Mouse (Mus musculus) liver (tissue): ENCODE results near the gene Nr1h3.

Experiments used
- DNase-seq: peaks from one replicate; pipeline ENCODE4 v3.0.0-alpha.2; 2020; ENCODE audit warnings: mixed read lengths

The Nr1h3 gene

GRCm38 (mm10) chr2:91137481-91137880, 65.2 kb downstream of the Nr1h3 start:
- no peak for DNase-seq

DNA sequence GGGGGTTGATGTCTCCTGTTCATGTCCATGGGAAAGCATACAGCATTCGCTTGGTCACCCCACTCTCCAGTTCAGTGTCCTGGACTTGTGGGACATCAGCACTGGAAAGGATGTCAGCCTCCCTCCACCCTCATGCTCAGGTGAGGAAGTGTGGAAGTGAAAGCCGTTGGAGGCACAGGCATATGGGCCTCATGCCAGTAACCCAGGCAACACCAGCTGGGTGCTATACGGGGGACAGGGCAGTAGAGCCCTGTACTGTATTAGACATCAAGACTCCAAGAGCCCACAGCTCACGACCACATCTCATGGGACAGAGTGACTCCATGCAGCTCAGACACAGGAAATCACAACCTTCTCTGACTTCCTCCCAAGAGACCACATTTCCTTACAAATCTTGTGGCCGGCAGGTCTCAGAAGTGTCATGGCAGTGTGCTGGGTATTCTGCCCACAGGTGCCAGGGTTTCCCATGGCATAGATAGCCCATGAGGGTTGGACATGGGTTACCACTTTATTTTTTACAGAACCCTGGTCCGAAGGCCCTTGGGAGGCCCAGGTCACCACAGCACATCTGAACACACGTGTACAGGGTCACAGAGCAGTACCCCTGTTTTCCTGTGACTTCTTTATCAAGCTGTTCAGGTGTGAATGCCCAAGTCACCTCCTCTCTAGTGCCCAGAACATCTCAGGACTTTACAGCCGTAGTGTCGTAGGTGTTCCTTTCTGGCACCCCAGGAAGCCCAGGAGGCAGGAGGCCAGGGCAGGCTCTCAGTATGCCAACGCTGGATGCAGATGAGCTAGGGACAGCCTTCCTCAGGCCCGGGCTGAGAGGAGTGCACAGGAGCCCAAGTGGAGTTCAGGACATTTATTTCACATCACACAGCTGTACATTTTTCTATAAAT, 65.9 kb downstream of the Nr1h3 start:
- no peak for DNase-seq
